Mouse (Mus musculus) CD8-positive naive resting alpha-beta T cell, adult 57 days (primary cell): ENCODE measurements around the gene Oxld1. TPM values are rescaled to one million over a fixed set of nuclear protein-coding genes. Genes with fewer than 3 reads are reported as not detected.

Experiments
- total RNA-seq: library from RNA; stranded (reverse); gene quantifications from one replicate; pipeline ENCODE4 v1.2.4, GENCODE M21; 2023

Gene Oxld1
- total RNA-seq: 2.9 TPM

GRCm38 (mm10) chr11:120457772-120458751, at the start of gene Oxld1, which contains the start of gene Ccdc137:
Gene Oxld1, minus strand, starts transcription at chr11:120458068.
Gene Ccdc137, plus strand, starts transcription at chr11:120458115.

GRCm38 (mm10) chr11:120491317-120492023, 33.6 kb upstream of the Oxld1 start, which contains the start of gene Slc25a10:
Gene Slc25a10, plus strand, starts transcription at chr11:120491840.

GRCm38 (mm10) chr11:120484265-120484981, 26.6 kb upstream of the Oxld1 start, which contains the start of gene Mrpl12:
Gene Mrpl12, plus strand, starts transcription at chr11:120484613.

GRCm38 (mm10) chr11:120467051-120467735, 9.3 kb upstream of the Oxld1 start, which contains the start of gene Arl16:
Gene Arl16, minus strand, starts transcription at chr11:120467607.

GRCm38 (mm10) chr11:120453306-120453705, 4.6 kb downstream of the Oxld1 start, which contains the start of gene Pde6g:
Gene Pde6g, minus strand, starts transcription at chr11:120453500.

GRCm38 (mm10) chr11:120442344-120442743, 15.5 kb downstream of the Oxld1 start, which contains the start of gene Tspan10:
Gene Tspan10, plus strand, starts transcription at chr11:120442644.

GRCm38 (mm10) chr11:120437152-120437856, 20.6 kb downstream of the Oxld1 start, which contains the start of gene Nploc4:
Gene Nploc4, minus strand, starts transcription at chr11:120437708.

Other genes with a start within 250 kb of the Oxld1 start
- gene Bahcc1, start 225.1 kb downstream of the Oxld1 start, total RNA-seq: 0.24 TPM
- gene Actg1, start 109.5 kb downstream of the Oxld1 start, total RNA-seq: 1,479 TPM
- not detected for gene Fscn2, start 96.5 kb downstream of the Oxld1 start, total RNA-seq
- 19.7 TPM for gene Faap100, start 79.3 kb downstream of the Oxld1 start, total RNA-seq
- 45.7 TPM for gene Nploc4, start 20.4 kb downstream of the Oxld1 start, total RNA-seq
- 14.2 TPM for gene Tspan10, start 15.4 kb downstream of the Oxld1 start, total RNA-seq
- 0.77 TPM for gene Pde6g, start 4.6 kb downstream of the Oxld1 start, total RNA-seq
- gene Ccdc137, start within 50 bp of the Oxld1 start, total RNA-seq: 28.4 TPM
- gene Arl16, start 9.5 kb upstream of the Oxld1 start, total RNA-seq: 10.8 TPM
- 36.0 TPM for gene Mrpl12, start 26.5 kb upstream of the Oxld1 start, total RNA-seq
- 11.0 TPM for gene Slc25a10, start 33.8 kb upstream of the Oxld1 start, total RNA-seq
- gene Gcgr, start 72.6 kb upstream of the Oxld1 start, total RNA-seq: not detected
- 41.2 TPM for gene Mcrip1, start 91.7 kb upstream of the Oxld1 start, total RNA-seq
- not detected for gene Ppp1r27, start 93.1 kb upstream of the Oxld1 start, total RNA-seq
- gene P4hb, start 115.2 kb upstream of the Oxld1 start, total RNA-seq: 159 TPM
- gene Arhgdia, start 123.6 kb upstream of the Oxld1 start, total RNA-seq: 371 TPM
- 93.3 TPM for gene Alyref, start 140.3 kb upstream of the Oxld1 start, total RNA-seq
- 84.8 TPM for gene Anapc11, start 140.4 kb upstream of the Oxld1 start, total RNA-seq
- 3.2 TPM for gene Npb, start 150.4 kb upstream of the Oxld1 start, total RNA-seq
- gene Pcyt2, start 159.9 kb upstream of the Oxld1 start, total RNA-seq: 121 TPM
- 126 TPM for gene Sirt7, start 167.2 kb upstream of the Oxld1 start, total RNA-seq
- gene Mafg, start 175.5 kb upstream of the Oxld1 start, total RNA-seq: 28.8 TPM
- gene Pycr1, start 185.7 kb upstream of the Oxld1 start, total RNA-seq: 1.9 TPM
- gene Myadml2, start 190.1 kb upstream of the Oxld1 start, total RNA-seq: not detected
- gene Notum, start 203.1 kb upstream of the Oxld1 start, total RNA-seq: not detected
- 104 TPM for gene Aspscr1, start 214.9 kb upstream of the Oxld1 start, total RNA-seq